Mouse (Mus musculus): ENCODE measurements at regions not wholly inside any gene's neighbourhood (a gene's known extent, or its start where the extent isn't known, plus 50 kb on each side); places are given as distances from the start of the nearest gene placed in this dataset.
"Not testable (repeated sequence)": the region's sequence is repeated elsewhere in the genome, so short reads cannot be mapped to it uniquely, and the experiment has no call there.

- ATAC-seq (ENCODE audit: extremely low read depth, insufficient number of reproducible peaks, low FRiP score, poor library complexity, severe bottlenecking), result no peak
Measured at GRCm38 (mm10) chr6:31917411-31918131, 132.5 kb upstream of the 1700012A03Rik start.

DNA sequence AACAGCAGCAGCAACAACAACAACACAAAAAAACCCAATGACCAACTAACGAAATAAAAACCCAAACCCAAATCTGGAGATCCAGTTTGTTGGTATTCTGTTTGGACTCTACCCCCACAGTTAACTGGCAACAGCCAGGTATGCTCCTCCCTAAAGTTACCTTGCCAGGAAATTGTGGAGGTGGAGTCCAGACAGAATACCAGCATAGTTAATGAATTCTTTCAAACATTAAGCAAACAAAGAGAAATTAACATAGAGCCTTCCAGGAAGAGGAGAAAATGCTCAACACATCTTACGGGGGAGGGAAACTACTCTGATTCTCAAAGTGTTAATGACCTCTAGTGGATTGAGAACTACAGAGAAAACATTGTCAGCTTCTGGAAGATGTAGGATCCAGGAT lies 148.3 kb upstream of the 1700012A03Rik start:
- no peak for ATAC-seq (ENCODE audit: extremely low read depth, insufficient number of reproducible peaks, low FRiP score, poor library complexity, severe bottlenecking)

GRCm38 (mm10) chr6:31899055-31899454 lies 151.0 kb upstream of the 1700012A03Rik start:
- no peak for ATAC-seq (ENCODE audit: extremely low read depth, insufficient number of reproducible peaks, low FRiP score, poor library complexity, severe bottlenecking)

DNA sequence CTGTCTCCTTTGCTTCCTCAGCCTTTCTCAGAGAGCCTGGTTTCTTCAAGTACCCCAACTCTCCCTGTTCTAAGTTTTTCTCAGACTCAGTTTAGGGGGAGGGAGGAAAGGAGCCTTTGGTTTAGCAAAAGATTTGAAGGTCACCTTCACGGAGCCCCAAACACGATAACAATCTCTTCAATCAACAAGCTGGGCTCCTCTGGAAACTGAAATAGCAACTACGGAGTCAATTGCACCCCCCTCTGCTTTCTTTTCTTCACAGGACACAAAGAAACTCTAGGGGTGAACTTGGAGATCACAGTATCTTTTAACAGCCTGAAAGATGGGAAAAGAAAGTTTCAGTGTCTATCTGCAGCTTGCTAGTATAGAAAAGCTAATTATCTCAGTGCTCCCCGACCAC lies 151.4 kb upstream of the 1700012A03Rik start:
- no peak for ATAC-seq (ENCODE audit: extremely low read depth, insufficient number of reproducible peaks, low FRiP score, poor library complexity, severe bottlenecking)

GRCm38 (mm10) chr6:31897001-31897400 lies 153.0 kb upstream of the 1700012A03Rik start:
- ATAC-seq (ENCODE audit: extremely low read depth, insufficient number of reproducible peaks, low FRiP score, poor library complexity, severe bottlenecking), result no peak

GRCm38 (mm10) chr6:31895835-31896234 lies 154.2 kb upstream of the 1700012A03Rik start:
- no peak for ATAC-seq (ENCODE audit: extremely low read depth, insufficient number of reproducible peaks, low FRiP score, poor library complexity, severe bottlenecking)

- ATAC-seq (ENCODE audit: extremely low read depth, insufficient number of reproducible peaks, low FRiP score, poor library complexity, severe bottlenecking), result no peak
Measured at GRCm38 (mm10) chr6:31886931-31887330, 163.1 kb upstream of the 1700012A03Rik start.

DNA sequence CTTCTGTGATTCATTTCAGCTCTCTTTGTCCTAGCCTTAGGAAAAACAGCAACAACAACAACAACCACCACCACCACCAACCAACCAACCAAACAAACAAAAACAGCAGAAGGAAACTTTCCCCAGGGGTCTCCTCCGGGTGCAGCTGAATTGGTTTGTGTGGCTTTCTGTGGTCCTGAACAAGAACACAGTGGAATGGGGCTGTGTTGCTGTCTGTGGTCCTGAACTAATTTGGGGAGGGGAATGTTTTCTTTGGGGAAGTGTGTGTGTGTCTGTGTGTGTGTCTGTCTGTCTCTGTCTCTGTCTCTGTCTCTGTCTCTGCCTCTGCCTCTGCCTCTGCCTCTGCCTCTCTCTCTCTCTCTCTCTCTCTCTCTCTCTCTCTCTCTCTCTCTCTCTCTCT lies 164.8 kb upstream of the 1700012A03Rik start:
- not testable (repeated sequence) for ATAC-seq (ENCODE audit: extremely low read depth, insufficient number of reproducible peaks, low FRiP score, poor library complexity, severe bottlenecking)

- no peak for ATAC-seq (ENCODE audit: extremely low read depth, insufficient number of reproducible peaks, low FRiP score, poor library complexity, severe bottlenecking)
Measured at GRCm38 (mm10) chr6:31883726-31884125, 166.3 kb upstream of the 1700012A03Rik start.

DNA sequence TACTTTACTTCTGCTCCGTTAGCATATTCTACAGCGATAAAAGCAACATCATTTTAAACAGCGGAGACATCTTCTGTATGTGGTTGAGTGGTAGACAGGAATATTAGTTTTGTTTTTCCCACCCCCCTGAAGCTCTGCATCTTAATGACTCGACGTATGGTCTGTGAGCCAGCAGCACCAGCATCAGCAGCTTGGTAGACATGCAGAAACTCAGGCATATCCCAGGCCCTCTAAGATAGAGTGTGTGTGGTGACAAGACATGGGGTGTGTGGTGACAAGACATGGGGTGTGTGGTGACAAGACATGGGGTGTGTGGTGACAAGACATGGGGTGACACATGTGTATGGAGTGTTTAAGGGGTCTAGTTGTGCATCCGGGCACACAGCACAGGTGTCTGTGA lies 175.4 kb upstream of the 1700012A03Rik start:
- ATAC-seq (ENCODE audit: extremely low read depth, insufficient number of reproducible peaks, low FRiP score, poor library complexity, severe bottlenecking), result no peak

DNA sequence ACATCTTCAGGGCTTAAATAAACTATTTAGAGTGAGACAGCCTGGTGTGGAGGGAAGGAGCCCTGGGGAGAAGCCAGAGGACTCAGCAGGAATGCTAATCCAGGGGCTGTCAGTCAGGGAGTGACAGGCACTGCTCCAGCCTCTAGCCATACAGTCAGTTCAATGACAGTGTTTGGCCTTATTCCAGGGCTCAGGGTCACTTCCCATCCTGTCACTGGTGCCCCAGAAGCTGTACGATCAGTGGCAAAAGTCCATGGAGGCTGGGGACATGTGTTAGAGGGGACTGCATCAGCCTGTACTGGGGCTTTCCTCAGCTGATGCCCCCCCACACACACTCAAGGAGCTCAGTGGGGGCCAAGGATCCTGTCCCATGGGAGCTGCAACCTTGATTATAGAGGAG lies 176.1 kb upstream of the 1700012A03Rik start:
- no peak for ATAC-seq (ENCODE audit: extremely low read depth, insufficient number of reproducible peaks, low FRiP score, poor library complexity, severe bottlenecking)

GRCm38 (mm10) chr6:31871766-31872165 lies 178.3 kb upstream of the 1700012A03Rik start:
- ATAC-seq (ENCODE audit: extremely low read depth, insufficient number of reproducible peaks, low FRiP score, poor library complexity, severe bottlenecking), result no peak

GRCm38 (mm10) chr6:31861996-31862395 lies 188.1 kb upstream of the 1700012A03Rik start:
- no peak for ATAC-seq (ENCODE audit: extremely low read depth, insufficient number of reproducible peaks, low FRiP score, poor library complexity, severe bottlenecking)

- no peak for ATAC-seq (ENCODE audit: extremely low read depth, insufficient number of reproducible peaks, low FRiP score, poor library complexity, severe bottlenecking)
Measured at GRCm38 (mm10) chr6:31859621-31860020, 190.4 kb upstream of the 1700012A03Rik start.

DNA sequence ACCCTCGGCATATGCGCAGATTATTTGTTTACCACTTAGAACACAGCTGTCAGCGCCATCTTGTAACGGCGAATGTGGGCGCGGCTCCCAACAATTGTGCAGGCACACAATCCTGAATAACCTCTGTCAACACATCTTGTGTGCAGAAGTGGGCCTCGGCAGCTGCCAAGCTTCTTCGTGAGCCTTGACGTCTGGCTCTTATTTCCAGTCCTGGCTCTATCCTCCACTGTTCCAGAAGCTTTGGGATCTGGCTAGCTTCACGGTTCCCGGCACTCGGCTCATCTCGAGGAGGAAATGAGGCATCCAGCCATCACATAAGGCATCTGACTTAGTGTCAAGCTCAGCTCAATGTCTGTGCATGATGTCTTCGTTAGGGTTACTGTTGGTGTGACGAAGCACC lies 195.8 kb upstream of the 1700012A03Rik start:
- ATAC-seq (ENCODE audit: extremely low read depth, insufficient number of reproducible peaks, low FRiP score, poor library complexity, severe bottlenecking), result no peak

GRCm38 (mm10) chr6:31846319-31846718 lies 203.7 kb upstream of the 1700012A03Rik start:
- ATAC-seq (ENCODE audit: extremely low read depth, insufficient number of reproducible peaks, low FRiP score, poor library complexity, severe bottlenecking), result no peak

- ATAC-seq (ENCODE audit: extremely low read depth, insufficient number of reproducible peaks, low FRiP score, poor library complexity, severe bottlenecking), result no peak
Measured at GRCm38 (mm10) chr6:31845671-31846070, 204.4 kb upstream of the 1700012A03Rik start.

DNA sequence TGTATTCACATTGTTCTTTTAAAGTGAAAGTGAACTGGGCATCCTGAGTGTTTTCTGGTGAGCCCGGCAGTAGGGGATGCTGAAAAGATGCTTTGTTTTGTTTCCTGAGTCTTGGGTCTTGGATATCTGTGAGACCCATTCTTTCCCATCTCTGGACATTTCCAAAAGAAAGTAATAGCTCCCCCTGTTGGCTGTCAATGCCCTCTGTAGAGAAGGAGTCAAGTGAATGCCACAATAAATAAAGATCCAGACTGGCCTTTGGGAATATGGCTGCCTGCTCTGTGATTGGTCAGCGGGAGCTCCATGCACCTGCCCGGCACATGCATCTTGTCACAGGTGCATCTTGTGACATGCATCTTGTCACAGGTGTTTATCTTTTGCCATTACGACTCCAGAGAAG lies 209.4 kb upstream of the 1700012A03Rik start:
- no peak for ATAC-seq (ENCODE audit: extremely low read depth, insufficient number of reproducible peaks, low FRiP score, poor library complexity, severe bottlenecking)

- no peak for ATAC-seq (ENCODE audit: extremely low read depth, insufficient number of reproducible peaks, low FRiP score, poor library complexity, severe bottlenecking)
Measured at GRCm38 (mm10) chr6:31838588-31838987, 211.5 kb upstream of the 1700012A03Rik start.

- ATAC-seq (ENCODE audit: extremely low read depth, insufficient number of reproducible peaks, low FRiP score, poor library complexity, severe bottlenecking), result no peak
Measured at GRCm38 (mm10) chr6:31835795-31836194, 214.3 kb upstream of the 1700012A03Rik start.

GRCm38 (mm10) chr6:31834503-31834902 lies 215.5 kb upstream of the 1700012A03Rik start:
- ATAC-seq (ENCODE audit: extremely low read depth, insufficient number of reproducible peaks, low FRiP score, poor library complexity, severe bottlenecking), result no peak

All from neutrophil, adult 5-6 weeks (primary cell).